Mouse (Mus musculus) neural tube, embryonic 13.5 days (tissue): Measurements from ENCODE around the gene Exosc6. TPM values are rescaled to one million over a fixed set of nuclear protein-coding genes. Genes with fewer than 3 reads are reported as not detected.
"Not testable (repeated sequence)": the region's sequence is repeated elsewhere in the genome, so short reads cannot be mapped to it uniquely, and the experiment has no call there.

ENCODE experiments used
- ATAC-seq: fragments of 200-750 bp; cut with Nextera tagmentation; 2 replicates; pipeline ENCODE4 v1.8.0; 2017; ENCODE audit warnings: low read depth, mild to moderate bottlenecking, moderate TSS enrichment, moderate library complexity
- H3K27ac ChIP-seq: fragments of 300-500 bp; sonication (generic); replicated peaks from 2 replicates; pipeline ENCODE4 v1.5.1; 2015; ENCODE audit warnings: moderate library complexity, mild to moderate bottlenecking, inconsistent platforms
- H3K27me3 ChIP-seq: fragments of 300-500 bp; sonication (generic); 2 replicates; pipeline ENCODE4 v1.6.1; 2015; ENCODE audit warnings: mild to moderate bottlenecking, inconsistent platforms
- H3K36me3 ChIP-seq: fragments of 300-500 bp; sonication (generic); 2 replicates; pipeline ENCODE4 v1.6.1; 2015; ENCODE audit warnings: mild to moderate bottlenecking, inconsistent platforms
- H3K4me1 ChIP-seq: fragments of 300-500 bp; sonication (generic); replicated peaks from 2 replicates; pipeline ENCODE4 v1.6.1; 2015; ENCODE audit warnings: inconsistent platforms
- H3K4me2 ChIP-seq: fragments of 300-500 bp; sonication (generic); 2 replicates; pipeline ENCODE4 v1.6.1; 2015; ENCODE audit warnings: inconsistent platforms, mild to moderate bottlenecking, moderate library complexity
- H3K4me3 ChIP-seq: fragments of 300-500 bp; sonication (generic); 2 replicates; pipeline ENCODE4 v1.5.1; 2015; ENCODE audit warnings: mild to moderate bottlenecking, inconsistent platforms
- H3K9ac ChIP-seq: fragments of 300-500 bp; sonication (generic); 2 replicates; pipeline ENCODE4 v1.6.1; 2015; ENCODE audit warnings: moderate library complexity, mild to moderate bottlenecking, inconsistent platforms
- H3K9me3 ChIP-seq: fragments of 300-500 bp; sonication (generic); 2 replicates; pipeline ENCODE4 v1.6.1; 2016; ENCODE audit warnings: inconsistent platforms
- WGBS: fragments of 180-500 bp; shearing (Covaris S2); methylation state at CpG from one replicate; pipeline ENCODE4 v1.1.7; 2015; 5-methylcytosine and 5-hydroxymethylcytosine counted together
- microRNA-seq: library from miRNA; unstranded; fragments of <30 nt; microRNA quantifications from one replicate; pipeline ENCODE4, GENCODE M21; 2016
- polyA plus RNA-seq: library from polyadenylated mRNA; unstranded; fragments of >200 nt; fragmentation: Nextera tagmentation; extraction: Ambion mirVana; gene quantifications from 2 replicates; pipeline ENCODE4 v1.2.1, GENCODE M21; 2015

Exosc6 gene
- polyA plus RNA-seq, 1 experiment from 2014 or later: not detected

DNA sequence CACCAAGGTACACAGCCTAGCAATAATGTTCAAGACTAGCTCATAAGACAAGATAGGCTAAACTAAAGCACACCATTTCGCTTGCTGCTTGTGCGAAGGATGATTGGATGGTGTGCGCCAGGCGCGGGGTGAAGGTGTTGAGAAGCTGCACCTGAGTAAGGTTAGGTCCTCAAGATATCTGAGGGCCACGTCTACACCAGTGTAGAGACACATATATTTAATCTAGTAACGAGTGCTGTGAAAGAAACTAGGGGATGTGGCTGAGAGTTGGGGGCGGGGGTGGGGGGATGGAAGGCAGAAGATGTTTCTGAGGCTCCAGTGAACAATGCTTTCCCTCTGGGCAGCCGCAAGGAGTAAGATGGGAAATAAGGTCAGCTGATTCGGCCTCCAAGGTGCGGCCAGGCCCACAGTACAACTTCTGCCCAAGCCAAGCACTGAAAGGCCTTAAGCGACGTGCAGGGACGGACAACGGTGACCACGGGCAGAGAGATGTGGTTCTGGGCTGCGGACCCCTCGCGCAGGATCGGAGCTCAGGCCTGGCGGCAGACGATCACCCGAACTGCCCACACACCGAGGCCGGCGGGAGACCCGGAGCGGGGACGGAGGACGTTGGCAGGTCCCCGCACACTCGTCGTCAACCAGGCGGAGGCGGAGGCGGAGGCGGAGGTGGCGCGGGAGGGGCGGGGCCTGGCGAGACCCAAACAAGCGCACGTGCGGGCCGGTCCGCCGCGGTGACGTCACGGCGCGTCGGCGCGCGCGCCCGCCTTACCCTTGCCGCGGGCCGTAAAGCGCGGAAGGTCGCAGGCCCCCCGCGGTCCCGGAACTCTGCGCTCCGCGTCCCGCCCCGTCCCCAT lies 38.0 kb downstream of the Exosc6 start, which contains the start of gene Pdpr:
Gene Pdpr, plus strand, starts transcription at position 766 of the 854 bp plus-strand sequence.
- peaks cover 22% of the 10 kb centered on the region for H3K4me1 ChIP-seq
- no peaks in the 10 kb centered on the region for H3K27me3 ChIP-seq
- H3K4me2 ChIP-seq: peak within 1 kb of the TSS; percentile 78
- peak within 1 kb of the TSS; percentile 79 for H3K27ac ChIP-seq
- peak within 1 kb of the TSS; percentile 77 for H3K9ac ChIP-seq
- peak within 1 kb of the TSS; percentile 63 for H3K4me3 ChIP-seq
- no peaks in the 10 kb centered on the region for H3K36me3 ChIP-seq
- WGBS: 6% methylated on average over 63 of the region's 72 CpGs
- peak; percentile 91 for ATAC-seq
- H3K9me3 ChIP-seq: no peaks in the 10 kb centered on the region

- not testable (repeated sequence) for H3K9me3 ChIP-seq, H3K36me3 ChIP-seq, H3K27me3 ChIP-seq
- H3K27ac ChIP-seq: peak overlapping the region; percentile 42; the same call in 1 of the 2 replicates
- ATAC-seq: peak; percentile 71; the same call in 1 of the 2 replicates
- H3K4me2 ChIP-seq: peak overlapping the region; percentile 78
- peak overlapping the region; percentile 63 for H3K4me3 ChIP-seq
- WGBS: under 1% methylated on average over 54 of the region's 69 CpGs
- peaks cover 22% of the 10 kb centered on the region for H3K4me1 ChIP-seq
- peak overlapping the region; percentile 77 for H3K9ac ChIP-seq
Observed at GRCm38 (mm10) chr8:111094719-111095302, 38.7 kb downstream of the Exosc6 start.

Small RNA genes lying within 50 kb of the gene (microRNA-seq; reads per million reads assigned to microRNA genes)
- gene Gm24103 (not detected), gene Mir3473d (not detected)

Other genes with a start within 250 kb of the Exosc6 start
- gene Cog4, start 209.7 kb upstream of the Exosc6 start, polyA plus RNA-seq: 74.2 and 78.9 TPM in 2 replicates
- gene Sf3b3, start 209.6 kb upstream of the Exosc6 start, polyA plus RNA-seq: 93.9 and 112 TPM in 2 replicates
- 6.9 and 8.4 TPM in 2 replicates for gene Fuk, start 153.9 kb upstream of the Exosc6 start, polyA plus RNA-seq
- gene St3gal2, start 136.4 kb upstream of the Exosc6 start, polyA plus RNA-seq: 24.7 and 25.2 TPM in 2 replicates
- gene Ddx19a, start 58.5 kb upstream of the Exosc6 start, polyA plus RNA-seq: 11.1 and 14.3 TPM in 2 replicates
- 6.5 and 6.7 TPM in 2 replicates for gene Ddx19b, start 24.6 kb upstream of the Exosc6 start, polyA plus RNA-seq
- 74.5 and 75.3 TPM in 2 replicates for gene Aars, start 23.2 kb upstream of the Exosc6 start, polyA plus RNA-seq
- gene Clec18a, start 36.1 kb downstream of the Exosc6 start, polyA plus RNA-seq: 1.9 and 3.1 TPM in 2 replicates
- 9.6 and 11.6 TPM in 2 replicates for gene Pdpr, start 38.3 kb downstream of the Exosc6 start, polyA plus RNA-seq
- 69.5 and 83.4 TPM in 2 replicates for gene Glg1, start 202.9 kb downstream of the Exosc6 start, polyA plus RNA-seq
- gene Rfwd3, start 243.9 kb downstream of the Exosc6 start, polyA plus RNA-seq: 26.9 and 29.6 TPM in 2 replicates